Mouse (Mus musculus) liver, postnatal 0 days (tissue): Measurements from ENCODE around the gene Casz1.

Experiments used
- CTCF ChIP-seq: sonication (generic); IDR thresholded peaks from 2 replicates; pipeline ENCODE4 v1.5.1; 2016; ENCODE audit warnings: antibody characterized with exemption, low read depth
- EP300 ChIP-seq: IDR thresholded peaks from 2 replicates; pipeline ENCODE4 v1.6.1; 2016; ENCODE audit warnings: antibody characterized with exemption, low read depth, mild to moderate bottlenecking

DNA sequence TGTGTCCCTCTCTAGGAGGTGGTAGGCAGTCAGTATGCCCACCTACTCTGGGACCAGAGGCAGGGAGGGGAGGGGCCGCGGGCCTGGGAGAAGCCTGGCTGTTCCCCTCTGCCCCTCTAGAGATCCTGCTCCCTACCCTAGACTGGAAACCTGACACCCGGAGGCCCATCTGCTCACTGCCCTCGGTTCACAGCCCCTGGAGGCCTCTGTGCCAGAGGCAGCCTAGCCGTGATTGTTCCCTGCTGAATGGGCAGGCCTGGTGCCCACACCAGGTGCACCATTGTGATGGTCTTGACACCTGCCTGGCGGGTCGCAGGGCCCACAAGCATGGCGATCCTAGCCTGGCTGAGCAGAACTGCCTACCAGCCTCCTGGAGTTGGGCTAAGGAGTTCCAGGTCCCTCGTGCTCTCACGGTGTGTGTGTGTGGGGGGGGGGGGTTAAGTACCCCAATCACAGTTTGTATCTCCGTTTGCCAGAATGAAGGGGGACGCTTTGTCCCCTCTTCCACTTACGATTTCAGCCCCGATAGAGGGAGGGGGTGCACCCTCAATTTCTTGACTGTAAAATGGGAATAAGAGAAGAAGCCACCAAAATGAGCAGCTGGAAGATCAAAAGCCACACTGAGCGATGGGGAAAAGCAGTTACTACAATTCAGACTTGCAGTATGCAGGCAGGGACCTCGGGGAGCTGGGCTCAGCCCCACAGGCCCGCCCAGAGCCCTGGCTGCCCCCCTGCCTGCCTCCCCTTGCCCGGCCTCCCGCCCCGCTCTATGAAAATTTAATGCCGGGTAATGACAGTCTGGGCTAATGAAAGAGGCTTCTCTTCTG, 33.4 kb upstream of the Casz1 start:
- TF ChIP-seq CTCF (no peak), EP300 (no peak)
